Mouse (Mus musculus) T-cell, adult 2 months (primary cell): ENCODE measurements around the gene Snapin.

Experiments
- DNase-seq: peaks from one replicate; pipeline ENCODE4 v3.0.0; 2022; ENCODE audit warnings: low spot score

Snapin gene

GRCm38 (mm10) chr3:90490696-90491256 lies at the start of gene Snapin:
Gene Snapin, minus strand, starts transcription at chr3:90491033.
- DNase-seq: peak; percentile 95

GRCm38 (mm10) chr3:90537905-90538296 lies 47.1 kb upstream of the Snapin start:
- DNase-seq: no peak

- DNase-seq: no peak
Observed at GRCm38 (mm10) chr3:90537141-90537904, 46.5 kb upstream of the Snapin start, which contains the start of gene S100a16. Gene S100a16, plus strand, starts transcription at chr3:90537254.

GRCm38 (mm10) chr3:90535446-90535845 lies 44.6 kb upstream of the Snapin start:
- DNase-seq: no peak

DNA sequence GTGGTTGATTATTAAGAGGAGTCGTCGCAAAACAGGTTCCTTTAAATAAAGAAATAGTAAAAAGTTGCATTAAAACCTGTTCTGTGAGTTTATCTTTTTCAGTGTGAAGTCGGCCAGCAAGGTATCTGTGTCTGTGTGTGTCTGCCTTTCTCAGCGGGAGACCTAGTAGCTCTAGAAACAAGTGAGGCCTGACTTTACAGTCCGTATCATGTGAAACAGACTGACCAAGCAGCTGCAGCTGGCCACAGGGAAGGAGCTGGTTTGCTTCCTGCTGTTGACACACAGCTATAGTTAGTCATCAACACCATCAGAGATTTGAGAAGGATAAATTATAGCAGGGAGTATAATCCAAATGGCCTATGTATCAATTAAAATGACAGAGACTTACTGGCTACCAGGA lies 40.9 kb upstream of the Snapin start:
- no peak for DNase-seq

DNA sequence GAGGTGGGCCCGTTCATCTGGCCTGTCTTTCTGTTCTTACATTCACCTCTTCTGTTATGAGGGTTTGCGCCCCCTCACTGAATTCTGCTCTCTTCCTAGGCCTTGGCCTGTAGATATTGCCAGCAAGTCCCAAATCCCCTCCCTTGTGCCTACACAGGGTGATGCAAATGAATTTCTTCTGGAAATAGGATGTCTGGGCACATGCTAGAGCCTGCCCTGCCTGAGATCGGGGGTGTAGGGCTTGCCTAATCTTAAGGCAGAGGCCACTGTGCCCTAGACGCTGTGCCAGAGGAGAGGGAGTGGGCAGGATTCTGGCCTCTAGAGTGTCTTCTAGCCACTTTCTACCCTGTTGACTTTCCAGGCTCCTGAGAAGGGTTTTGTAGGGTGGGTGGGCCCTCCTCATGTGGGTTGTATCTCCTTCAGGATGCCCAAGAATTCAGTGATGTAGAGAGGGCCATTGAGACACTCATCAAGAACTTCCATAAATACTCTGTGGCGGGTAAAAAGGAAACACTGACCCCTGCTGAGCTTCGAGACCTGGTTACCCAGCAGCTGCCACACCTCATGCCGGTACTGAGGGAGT lies 36.5 kb upstream of the Snapin start:
- DNase-seq: no peak

- no peak for DNase-seq
Observed at GRCm38 (mm10) chr3:90526580-90526979, 35.7 kb upstream of the Snapin start, which contains the start of gene S100a14. Gene S100a14, plus strand, starts transcription at chr3:90526856.

GRCm38 (mm10) chr3:90526076-90526475 lies 35.2 kb upstream of the Snapin start:
- no peak for DNase-seq

DNA sequence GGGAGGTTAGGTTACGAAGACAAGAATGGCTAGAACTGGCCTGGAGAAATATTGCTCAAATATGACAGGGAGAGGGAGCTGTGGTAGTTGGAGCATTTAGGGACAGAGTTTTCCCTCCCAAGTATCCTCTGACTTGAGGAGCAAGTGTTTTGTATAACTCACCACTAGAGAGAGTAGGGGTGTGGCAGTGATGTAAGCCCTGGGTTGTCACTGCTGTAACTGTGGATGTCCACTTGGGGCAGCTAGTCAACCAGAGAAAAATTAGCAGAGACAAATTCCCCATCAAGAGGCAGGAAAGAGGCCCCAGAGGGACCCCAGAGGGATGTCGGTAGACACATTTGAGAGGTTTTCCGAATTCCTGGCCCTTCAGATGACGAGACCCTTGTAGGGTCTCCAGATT lies 34.6 kb upstream of the Snapin start:
- DNase-seq: peak; percentile 23

DNA sequence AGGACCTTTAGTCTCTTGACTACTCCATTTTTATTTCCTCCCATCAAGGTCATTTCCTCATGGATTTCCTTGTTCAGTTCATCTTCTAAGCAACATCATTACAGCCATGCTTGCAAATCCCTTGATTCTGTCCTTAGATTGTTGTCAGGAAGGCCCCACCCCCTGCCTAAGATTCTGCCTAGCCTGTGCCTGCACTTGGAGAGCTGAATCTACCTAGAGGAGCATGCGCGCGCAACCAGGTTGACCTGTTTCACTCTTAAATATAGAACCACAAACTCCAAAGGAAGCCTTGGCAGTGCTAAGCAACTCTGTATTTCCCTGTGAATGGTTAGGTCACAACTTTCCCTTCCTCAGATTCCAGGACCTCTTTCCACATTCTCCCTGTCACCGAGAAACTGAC lies 26.9 kb upstream of the Snapin start:
- DNase-seq: no peak

- DNase-seq: no peak
Observed at GRCm38 (mm10) chr3:90515789-90516188, 25.0 kb upstream of the Snapin start.

DNA sequence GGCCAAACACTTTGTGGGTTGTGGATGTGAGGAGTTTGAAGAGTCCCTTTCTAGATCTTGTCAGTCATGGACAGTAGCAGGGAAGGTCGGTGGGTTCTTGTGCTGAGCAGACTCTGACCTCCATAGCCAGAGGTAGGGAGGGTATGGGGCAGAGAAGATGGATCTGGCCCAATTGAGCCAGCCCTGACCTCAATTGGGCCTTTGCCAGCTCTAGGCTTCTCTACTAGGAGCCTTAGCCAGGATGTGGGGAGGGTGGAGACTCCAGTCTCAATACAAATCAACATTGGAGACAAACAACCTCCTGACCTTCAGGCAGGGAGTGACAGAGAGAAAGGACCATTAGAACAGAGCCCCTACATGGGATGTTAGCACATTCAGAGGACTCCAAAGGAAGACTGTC lies 24.4 kb upstream of the Snapin start:
- DNase-seq: no peak

- DNase-seq: peak; percentile 46
Observed at GRCm38 (mm10) chr3:90514691-90515090, 23.9 kb upstream of the Snapin start.

DNA sequence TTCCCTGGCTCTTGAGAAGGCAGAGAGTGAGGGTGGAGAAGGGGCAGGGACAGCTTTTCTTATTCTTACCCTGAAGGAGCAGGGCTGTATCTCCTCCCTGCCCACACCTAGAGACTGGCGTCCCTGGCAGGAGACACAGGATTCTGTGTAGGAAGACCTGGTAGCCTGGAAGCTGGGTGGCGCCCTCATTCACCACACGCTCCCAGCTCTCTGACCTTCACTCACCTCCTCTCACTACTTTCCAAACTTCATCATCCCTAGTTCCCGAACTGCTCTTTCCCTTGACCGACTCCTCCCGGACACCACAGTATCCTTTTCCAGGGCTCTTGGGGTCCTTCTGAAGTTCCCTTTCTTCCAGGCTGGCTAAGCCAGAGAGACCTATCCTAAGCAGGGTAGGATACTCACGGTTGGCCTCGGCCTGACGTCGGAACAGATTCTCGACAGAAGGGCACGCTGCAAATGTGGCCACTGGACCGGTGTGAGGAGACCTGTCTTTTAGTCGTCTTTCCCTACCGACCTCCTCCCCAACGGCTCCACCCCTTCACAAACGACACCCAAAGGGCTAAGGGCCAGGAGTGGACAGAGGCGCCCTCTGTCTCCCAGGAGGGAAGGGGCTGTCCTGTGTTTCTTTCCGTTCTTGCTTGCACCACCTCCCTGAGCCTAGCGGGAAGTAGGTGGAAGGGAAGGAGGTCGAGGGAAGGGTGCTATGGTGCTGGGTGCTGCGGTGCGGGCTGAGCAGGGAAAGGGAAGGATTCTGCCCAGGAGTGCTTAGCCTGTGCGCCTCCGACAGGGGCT lies 23.2 kb upstream of the Snapin start, which contains the start of the genes S100a1 and S100a13:
Gene S100a1, minus strand, starts transcription at position 597 of the 795 bp plus-strand sequence.
Gene S100a13, plus strand, starts transcription at position 640 of the 795 bp plus-strand sequence.
- DNase-seq: peak; percentile 4

DNA sequence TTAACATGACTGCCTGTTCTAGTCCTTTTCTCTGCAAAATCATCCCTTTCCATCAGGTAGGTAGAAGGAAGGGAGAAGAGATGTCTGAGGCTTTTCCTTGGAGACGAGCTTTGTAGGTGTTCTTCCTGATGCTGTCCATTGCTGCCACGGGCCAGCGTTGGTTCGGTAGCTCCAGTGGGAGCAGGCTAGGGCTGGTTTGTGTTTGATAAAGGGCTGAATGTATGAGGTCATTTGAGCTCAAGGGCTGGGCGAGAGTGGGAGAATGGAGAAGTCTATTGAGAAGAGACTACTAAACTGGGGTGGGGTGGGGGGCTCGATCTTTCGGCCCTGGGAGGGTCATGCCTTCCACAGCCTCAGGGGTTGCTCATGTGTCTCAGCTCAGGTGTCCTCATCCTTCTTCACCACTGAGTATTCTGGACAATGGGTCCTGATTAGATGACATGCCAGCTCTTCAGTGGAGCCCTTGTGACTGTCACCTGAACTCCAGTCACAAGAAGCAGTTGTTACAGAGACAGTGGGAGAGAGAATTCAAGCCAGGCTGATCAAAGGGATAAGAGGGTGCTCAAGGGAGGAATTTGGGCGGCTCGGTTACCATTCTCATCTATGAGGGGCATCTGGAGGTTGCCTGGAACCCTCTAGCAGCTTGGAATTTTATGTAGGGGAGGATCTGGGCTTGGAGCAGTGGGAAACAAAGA lies 22.3 kb upstream of the Snapin start:
- no peak for DNase-seq

DNA sequence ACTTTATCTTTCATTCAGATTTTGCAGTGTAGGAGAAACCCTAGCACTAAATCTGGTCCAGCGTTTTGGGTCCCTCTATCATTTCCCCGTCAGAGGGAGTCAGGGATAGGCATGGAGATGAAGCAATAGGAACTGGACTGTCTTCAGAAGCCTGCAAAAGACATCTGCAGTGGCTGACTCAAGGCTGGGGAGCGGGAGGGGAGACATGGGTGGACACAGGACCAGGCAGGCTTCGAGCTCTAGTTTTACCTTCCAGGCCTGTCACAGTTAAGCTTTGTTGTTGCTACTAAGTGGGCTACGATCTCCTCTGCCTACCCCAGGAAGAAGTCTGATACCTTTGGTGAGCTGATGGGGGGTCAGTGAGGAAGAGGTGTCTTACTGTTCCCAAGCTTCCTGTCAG lies 21.4 kb upstream of the Snapin start:
- no peak for DNase-seq

DNA sequence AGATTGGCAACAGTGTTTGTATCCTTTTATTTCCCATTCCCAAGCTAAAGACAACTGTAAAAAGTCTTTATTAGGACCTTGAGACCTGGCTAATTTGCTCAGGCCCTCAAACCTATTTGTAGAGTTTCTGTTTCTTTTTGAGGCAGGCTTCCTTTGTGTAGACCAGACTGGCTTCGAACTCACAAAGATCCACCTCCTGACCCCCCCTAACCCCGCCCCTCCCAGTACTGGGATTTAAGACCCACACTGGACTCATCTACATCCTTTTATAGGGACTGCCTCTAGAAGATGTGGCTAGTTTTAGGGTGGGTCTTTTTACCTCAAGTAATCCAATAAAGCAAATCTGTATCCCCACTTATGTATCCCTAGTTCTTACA lies 18.9 kb upstream of the Snapin start:
- DNase-seq: no peak

DNA sequence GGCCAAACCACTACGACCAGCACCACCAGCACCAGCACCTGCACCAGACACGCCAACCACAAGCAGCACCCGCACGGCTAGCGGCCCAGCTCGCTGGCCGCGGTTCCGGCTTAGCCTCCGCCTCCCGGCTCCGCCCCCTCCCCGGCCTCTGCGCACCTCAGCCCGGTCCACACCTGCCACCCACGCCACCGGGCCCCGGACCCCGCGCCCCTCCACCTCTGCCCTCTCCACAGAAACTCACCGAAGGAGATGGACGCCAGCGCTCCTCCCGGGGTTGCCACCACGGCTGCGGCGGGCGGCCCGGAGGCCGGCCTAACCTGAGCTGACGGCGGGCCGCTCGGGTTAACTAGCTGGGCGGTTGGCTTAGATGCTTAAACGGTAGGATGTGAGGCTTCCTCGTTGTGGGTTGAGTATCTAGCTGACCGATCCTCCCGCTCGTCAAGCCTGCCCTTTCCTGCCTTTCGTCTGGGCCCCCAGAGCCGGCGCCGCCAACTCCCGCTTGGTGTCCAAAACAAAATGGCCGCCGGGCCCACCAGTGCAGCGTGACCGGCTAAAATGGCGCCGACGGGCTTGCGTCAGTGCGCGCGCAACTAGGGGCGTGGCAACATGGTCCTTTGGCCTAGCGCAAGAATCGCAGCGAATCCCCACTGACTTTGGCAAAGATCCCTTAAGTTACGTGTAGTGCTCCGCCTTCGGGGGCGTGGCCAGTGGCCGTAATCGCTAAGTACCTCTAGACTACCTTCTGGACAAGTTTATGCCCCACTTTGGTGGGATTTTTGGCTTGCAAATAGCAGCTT lies 18.3 kb upstream of the Snapin start, which contains the start of gene Chtop:
Gene Chtop, minus strand, starts transcription at position 549 of the 797 bp plus-strand sequence.
- DNase-seq: peak; percentile 99

- DNase-seq: no peak
Observed at GRCm38 (mm10) chr3:90508287-90508949, 17.6 kb upstream of the Snapin start.

- DNase-seq: no peak
Observed at GRCm38 (mm10) chr3:90506362-90506761, 15.5 kb upstream of the Snapin start.
